ENCODE assay signal across 8 mouse cellular contexts in the genomic region with DNA sequence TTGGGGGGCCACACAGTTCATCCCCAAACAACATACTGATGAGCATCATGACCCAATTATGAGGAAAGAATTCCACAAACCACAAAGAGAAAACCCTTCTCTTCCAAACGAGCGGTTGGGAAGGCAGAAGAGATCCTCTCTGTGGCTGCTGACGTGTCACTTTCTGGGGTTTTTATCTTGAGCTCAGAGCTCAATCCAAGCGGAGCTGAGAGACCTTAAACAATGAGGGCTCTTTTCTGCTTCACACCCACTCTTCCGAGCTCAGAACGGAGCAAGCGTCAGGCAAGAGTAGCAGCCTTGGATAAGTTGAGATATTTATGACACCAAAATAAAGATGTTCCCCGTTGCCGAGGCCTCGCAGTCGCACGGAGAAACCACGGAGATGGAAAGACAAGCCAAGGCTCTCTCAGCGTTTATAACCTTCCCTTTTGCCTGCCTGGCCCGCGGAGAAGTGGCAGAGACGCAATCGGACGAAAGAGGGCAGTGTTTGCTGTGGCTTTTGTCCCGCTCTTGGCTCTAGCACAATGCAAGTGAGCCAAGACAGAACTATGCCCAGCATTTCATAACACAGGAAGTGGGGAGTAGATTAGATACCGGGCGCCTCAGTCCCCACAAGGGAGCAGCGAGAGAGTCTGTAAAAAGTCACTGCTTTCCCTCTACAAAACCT.
DNase-seq lines count a peak whose midpoint lies in the region; ATAC-seq lines count a peak whose summit lies in the region.

No protein-coding gene starts in this region.

- DNase-seq in CD4-positive helper T cell, adult 2 months (ENCODE audit: low read depth, low spot score): peak; percentile 73
- peak; percentile 69 for DNase-seq in brain, embryonic 18.5 days (ENCODE audit: low read depth, low spot score)
- peak; percentile 88 for DNase-seq in forebrain, embryonic 11.5 days (ENCODE audit: low spot score)
- peak; percentile 89 for DNase-seq in kidney, postnatal 14 days
- peak; percentile 55 to 67 for DNase-seq in natural killer cell, adult 2 months (ENCODE audit: low spot score in 2 of 2)

- no peak overlapping the region for H3K27ac ChIP-seq in forebrain, embryonic 11.5 days (ENCODE audit: low read depth, low read length)
- peak overlapping the region; percentile 63 for H3K27ac ChIP-seq in heart, embryonic 15.5 days
- peak overlapping the region; percentile 3; the same call in 1 of the 2 replicates for H3K27ac ChIP-seq in liver, embryonic 12.5 days
- peak overlapping the region; percentile 68 for H3K27ac ChIP-seq in stomach, embryonic 14.5 days (ENCODE audit: low read length)

- peak overlapping the region; percentile 47 for H3K4me2 ChIP-seq in forebrain, embryonic 11.5 days (ENCODE audit: low read depth, low read length, severe bottlenecking)
- H3K4me2 ChIP-seq in heart, embryonic 15.5 days: peak overlapping the region; percentile 62
- H3K4me2 ChIP-seq in liver, embryonic 12.5 days: peak overlapping the region; percentile 37
- H3K4me2 ChIP-seq in stomach, embryonic 14.5 days (replicated peaks; ENCODE audit: low read depth, low read length): peak overlapping the region; percentile 39

- peak overlapping the region; percentile 41; the same call in 1 of the 2 replicates for H3K9ac ChIP-seq in forebrain, embryonic 11.5 days (ENCODE audit: low read length)
- H3K9ac ChIP-seq in heart, embryonic 15.5 days: peak overlapping the region; percentile 38; the same call in 1 of the 2 replicates
- no peak overlapping the region for H3K9ac ChIP-seq in liver, embryonic 12.5 days
- no peak overlapping the region for H3K9ac ChIP-seq in stomach, embryonic 14.5 days (replicated peaks; ENCODE audit: low read depth, low read length)

- under 1% methylated on average over 23 of the region's 23 CpGs for WGBS in forebrain, embryonic 11.5 days
- WGBS in heart, embryonic 15.5 days: under 1% methylated on average over 23 of the region's 23 CpGs
- WGBS in liver, embryonic 12.5 days (ENCODE audit: insufficient replicate concordance): 1% methylated on average over 23 of the region's 23 CpGs
- WGBS in stomach, embryonic 14.5 days: 1% methylated on average over 23 of the region's 23 CpGs

- H3K4me3 ChIP-seq in forebrain, embryonic 11.5 days (ENCODE audit: low read depth, low read length): peak overlapping the region; percentile 16; the same call in 1 of the 2 replicates
- H3K4me3 ChIP-seq in heart, embryonic 15.5 days: peak overlapping the region; percentile 38
- H3K4me3 ChIP-seq in liver, embryonic 12.5 days: no peak overlapping the region
- H3K4me3 ChIP-seq in stomach, embryonic 14.5 days (ENCODE audit: low read depth, low read length): peak overlapping the region; percentile 22

- no peaks in the 10 kb centered on the region; the same call in 1 of the 2 replicates for H3K4me1 ChIP-seq in forebrain, embryonic 11.5 days (replicated peaks; ENCODE audit: control insufficient read depth, insufficient read depth, low read length)
- H3K4me1 ChIP-seq in heart, embryonic 15.5 days (replicated peaks): peaks cover 16% of the 10 kb centered on the region
- no peaks in the 10 kb centered on the region for H3K4me1 ChIP-seq in liver, embryonic 12.5 days
- peaks cover 8% of the 10 kb centered on the region; the same call in 1 of the 2 replicates for H3K4me1 ChIP-seq in stomach, embryonic 14.5 days (ENCODE audit: control insufficient read depth, insufficient read depth, low read length)

- H3K27me3 ChIP-seq in forebrain, embryonic 11.5 days (ENCODE audit: control insufficient read depth, insufficient read depth, low read length): peaks cover 9% of the 10 kb centered on the region; the same call in 1 of the 2 replicates
- peaks cover 45% of the 10 kb centered on the region for H3K27me3 ChIP-seq in heart, embryonic 15.5 days
- peaks cover 67% of the 10 kb centered on the region for H3K27me3 ChIP-seq in liver, embryonic 12.5 days (replicated peaks)
- no peaks in the 10 kb centered on the region for H3K27me3 ChIP-seq in stomach, embryonic 14.5 days (ENCODE audit: control insufficient read depth, insufficient read depth, low read length)

- ATAC-seq in forebrain, embryonic 11.5 days (replicated peaks; ENCODE audit: low FRiP score): peak; percentile 80
- peak; percentile 91 for ATAC-seq in heart, embryonic 15.5 days (replicated peaks; ENCODE audit: insufficient number of reproducible peaks, insufficient read depth, low FRiP score, low read depth)
- ATAC-seq in liver, embryonic 12.5 days: peak; percentile 66
- ATAC-seq in stomach, embryonic 14.5 days (ENCODE audit: insufficient number of reproducible peaks, insufficient read depth, low FRiP score, low read depth): peak; percentile 79; the same call in 1 of the 2 replicates

- H3K36me3 ChIP-seq in forebrain, embryonic 11.5 days (ENCODE audit: control insufficient read depth, insufficient read depth, low read length): no peaks in the 10 kb centered on the region
- no peaks in the 10 kb centered on the region for H3K36me3 ChIP-seq in heart, embryonic 15.5 days
- no peaks in the 10 kb centered on the region for H3K36me3 ChIP-seq in liver, embryonic 12.5 days
- H3K36me3 ChIP-seq in stomach, embryonic 14.5 days (ENCODE audit: control insufficient read depth, insufficient read depth, low read length): no peaks in the 10 kb centered on the region

- H3K9me3 ChIP-seq in forebrain, embryonic 11.5 days (ENCODE audit: control insufficient read depth, low read length): no peaks in the 10 kb centered on the region
- no peaks in the 10 kb centered on the region for H3K9me3 ChIP-seq in heart, embryonic 15.5 days (replicated peaks)
- no peaks in the 10 kb centered on the region for H3K9me3 ChIP-seq in liver, embryonic 12.5 days (replicated peaks)
- H3K9me3 ChIP-seq in stomach, embryonic 14.5 days (ENCODE audit: control insufficient read depth, low read depth, low read length): no peaks in the 10 kb centered on the region

Comparison
In these comparisons a context has a peak if more than half of its experiments do, and no peak if none do; other contexts are left out.
1. H3K9ac ChIP-seq: peak in forebrain, embryonic 11.5 days (single experiment) and heart, embryonic 15.5 days (single experiment); none in liver, embryonic 12.5 days (single experiment) and stomach, embryonic 14.5 days (single experiment).
2. Peak in every context shown above with its lines, with median percentiles within 50 percentile points of each other: DNase-seq, ATAC-seq and H3K4me2 ChIP-seq.